Mouse (Mus musculus) intestine, embryonic 14.5 days (tissue): ENCODE measurements at regions not wholly inside any gene's neighbourhood (a gene's known extent, or its start where the extent isn't known, plus 50 kb on each side); places are given as distances from the start of the nearest gene placed in this dataset.
A peak's percentile ranks its signal among the peaks of the same experiment; 100 is the strongest.

Experiments
- ATAC-seq: fragments of 200-750 bp; cut with Nextera tagmentation; replicated peaks from 2 replicates; pipeline ENCODE4 v1.8.0; 2017; ENCODE audit warnings: low read depth, moderate number of reproducible peaks, moderate TSS enrichment, moderate library complexity; ENCODE audit not compliant: low FRiP score, low TSS enrichment
- DNase-seq: peaks from one replicate; pipeline ENCODE4 v3.0.0-alpha.2; 2018; ENCODE audit warnings: low spot score
- H3K27ac ChIP-seq: fragments of 300-500 bp; sonication (generic); 2 replicates; pipeline ENCODE4 v1.5.1; 2014; ENCODE audit warnings: low read depth, mild to moderate bottlenecking, control low read depth
- H3K27me3 ChIP-seq: fragments of 300-500 bp; sonication (generic); replicated peaks from 2 replicates; pipeline ENCODE4 v1.6.1; 2014; ENCODE audit warnings: low read length, control low read depth; ENCODE audit not compliant: control insufficient read depth, insufficient read depth
- H3K36me3 ChIP-seq: fragments of 300-500 bp; sonication (generic); 2 replicates; pipeline ENCODE4 v1.6.1; 2014; ENCODE audit warnings: low read length, control low read depth; ENCODE audit not compliant: control insufficient read depth, insufficient read depth
- H3K4me1 ChIP-seq: fragments of 300-500 bp; sonication (generic); replicated peaks from 2 replicates; pipeline ENCODE4 v1.6.1; 2014; ENCODE audit warnings: low read length, control low read depth, mixed read lengths; ENCODE audit not compliant: control insufficient read depth, insufficient read depth
- H3K4me2 ChIP-seq: fragments of 300-500 bp; sonication (generic); 2 replicates; pipeline ENCODE4 v1.6.1; 2014; ENCODE audit warnings: low read length
- H3K4me3 ChIP-seq: fragments of 300-500 bp; sonication (generic); 2 replicates; pipeline ENCODE4 v1.5.1; 2014; ENCODE audit warnings: low read depth, low read length, control low read depth, mixed read lengths
- H3K9ac ChIP-seq: fragments of 300-500 bp; sonication (generic); 2 replicates; pipeline ENCODE4 v1.6.1; 2014; ENCODE audit warnings: mild to moderate bottlenecking, low read length
- H3K9me3 ChIP-seq: fragments of 300-500 bp; sonication (generic); 2 replicates; pipeline ENCODE4 v1.6.1; 2016; ENCODE audit warnings: low read length, control low read depth; ENCODE audit not compliant: control insufficient read depth
- WGBS: fragments of 180-500 bp; shearing (Covaris S2); extraction: QIAGEN DNeasy Blood & Tissue Kit; methylation state at CpG from one replicate; pipeline ENCODE4 v1.1.7; 2014; 5-methylcytosine and 5-hydroxymethylcytosine counted together

DNA sequence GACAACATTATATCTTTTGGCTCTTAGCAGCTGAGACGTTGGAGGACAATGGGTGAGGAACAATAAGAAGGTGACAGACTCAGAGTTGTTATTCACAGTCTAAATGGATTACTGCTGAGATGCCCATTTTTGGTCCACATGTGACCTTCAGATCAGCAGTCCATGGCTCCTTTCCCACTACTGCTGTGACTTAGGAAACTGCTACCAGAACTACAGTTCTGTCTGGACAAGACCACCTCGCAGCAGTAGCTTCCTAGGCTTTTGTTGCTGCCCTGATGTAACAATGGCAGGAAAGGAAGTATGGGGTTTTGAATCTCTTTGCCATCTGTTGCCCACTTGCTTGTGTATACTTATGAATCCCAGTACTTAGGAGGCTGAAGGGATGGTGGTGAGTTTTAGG is 135.6 kb upstream of the Pls3 start:
- ATAC-seq, result no peak
- Histone ChIP-seq H3K4me1 (no peaks in the 10 kb centered on the region), H3K36me3 (no peaks in the 10 kb centered on the region), H3K27ac (no peak overlapping the region), H3K9ac (no peak overlapping the region), H3K4me3 (no peak overlapping the region), H3K27me3 (no peaks in the 10 kb centered on the region), H3K4me2 (no peak overlapping the region), H3K9me3 (no peaks in the 10 kb centered on the region)
- 78% methylated on average over 2 of the region's 2 CpGs for WGBS
- no peak for DNase-seq

GRCm38 (mm10) chrX:75978562-75978961 is 103.6 kb upstream of the Pls3 start:
- no peak overlapping the region for H3K9ac ChIP-seq
- H3K4me2 ChIP-seq, result no peak overlapping the region
- 41% methylated on average over 3 of the region's 3 CpGs for WGBS
- ATAC-seq (no peak), DNase-seq (no peak)
- no peak overlapping the region for H3K4me3 ChIP-seq
- 0 out of 2 replicates have a peak overlapping the region, but pooled peaks have one; percentile 27 for H3K27ac ChIP-seq
- H3K27me3 ChIP-seq, result no peaks in the 10 kb centered on the region
- no peaks in the 10 kb centered on the region for H3K9me3 ChIP-seq
- no peaks in the 10 kb centered on the region for H3K4me1 ChIP-seq
- H3K36me3 ChIP-seq, result no peaks in the 10 kb centered on the region

- Histone ChIP-seq H3K4me2 (no peak overlapping the region), H3K9me3 (no peaks in the 10 kb centered on the region), H3K4me1 (no peaks in the 10 kb centered on the region), H3K27me3 (no peaks in the 10 kb centered on the region), H3K36me3 (no peaks in the 10 kb centered on the region), H3K27ac (no peak overlapping the region), H3K4me3 (no peak overlapping the region), H3K9ac (no peak overlapping the region)
- no peak for ATAC-seq
- DNase-seq, result no peak
- WGBS, result 63% methylated on average over 4 of the region's 4 CpGs
These were observed 99.7 kb upstream of the Pls3 start for GRCm38 (mm10) chrX:75974671-75975070.

- Histone ChIP-seq H3K9ac (no peak overlapping the region), H3K27ac (no peak overlapping the region), H3K4me1 (no peaks in the 10 kb centered on the region), H3K27me3 (no peaks in the 10 kb centered on the region), H3K9me3 (no peaks in the 10 kb centered on the region), H3K36me3 (no peaks in the 10 kb centered on the region), H3K4me2 (no peak overlapping the region), H3K4me3 (no peak overlapping the region)
- ATAC-seq (no peak), DNase-seq (no peak)
These were observed 74.7 kb upstream of the Pls3 start for GRCm38 (mm10) chrX:75949694-75950093.

DNA sequence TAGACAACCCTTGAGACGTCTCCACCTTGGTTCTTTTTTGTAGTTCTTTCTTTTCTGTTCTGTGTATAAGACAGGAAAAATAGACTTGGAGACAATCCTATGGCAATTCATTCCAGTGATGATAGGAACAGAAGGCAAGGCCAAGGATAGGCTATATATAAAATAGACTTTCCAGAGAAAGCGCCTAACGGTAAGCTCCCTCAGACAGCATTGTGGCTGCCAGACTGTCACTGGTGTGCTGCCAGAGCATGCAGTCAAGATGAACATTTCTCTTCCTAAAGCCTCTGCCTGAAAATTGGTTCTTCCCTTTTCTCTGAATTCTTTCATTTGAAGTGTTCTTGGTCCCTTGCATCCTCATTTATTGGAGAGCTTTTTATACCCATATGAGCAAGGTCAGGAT is 53.9 kb upstream of the Pls3 start:
- Histone ChIP-seq H3K4me3 (no peak overlapping the region), H3K27me3 (no peaks in the 10 kb centered on the region), H3K9me3 (no peaks in the 10 kb centered on the region), H3K27ac (no peak overlapping the region), H3K4me1 (no peaks in the 10 kb centered on the region), H3K36me3 (no peaks in the 10 kb centered on the region), H3K9ac (no peak overlapping the region), H3K4me2 (no peak overlapping the region)
- no peak for ATAC-seq
- 86% methylated on average over 3 of the region's 3 CpGs for WGBS
- no peak for DNase-seq
